Mouse (Mus musculus) bone marrow, adult 2 months (tissue): Measurements from ENCODE around the gene Tmprss9. TPM values are rescaled to one million over a fixed set of nuclear protein-coding genes. Genes with fewer than 3 reads are reported as not detected.

Experiments
- H3K27ac ChIP-seq: fragments of 200-500 bp; 2 replicates; pipeline ENCODE4 v1.5.1; 2012; ENCODE audit warnings: low read depth, mild to moderate bottlenecking, control low read depth, inconsistent platforms, low read length; ENCODE audit not compliant: control insufficient read depth, poor library complexity, insufficient read depth
- H3K4me1 ChIP-seq: fragments of 200-500 bp; 2 replicates; pipeline ENCODE4 v1.6.1; 2011; ENCODE audit warnings: low read length; ENCODE audit not compliant: control insufficient read depth, insufficient read depth
- H3K4me3 ChIP-seq: fragments of 200-500 bp; replicated peaks from 2 replicates; pipeline ENCODE3; 2011; ENCODE audit warnings: mild to moderate bottlenecking, low read depth, low read length, control low read depth; ENCODE audit not compliant: control insufficient read depth
- CTCF ChIP-seq: fragments of 200-500 bp; IDR thresholded peaks from 2 replicates; pipeline ENCODE4 v1.5.1; 2011; ENCODE audit warnings: low read length, control low read depth; ENCODE audit not compliant: control insufficient read depth, insufficient read depth
- POLR2A ChIP-seq: fragments of 200-500 bp; IDR thresholded peaks from 2 replicates; pipeline ENCODE4 v1.6.1; 2011; ENCODE audit warnings: low read depth, mild to moderate bottlenecking, control low read depth, low read length, borderline replicate concordance; ENCODE audit not compliant: control insufficient read depth
- WGBS: fragments of 180-500 bp; shearing (Covaris S2); methylation state at CpG from one replicate; pipeline ENCODE4 v1.1.7; 2018; 5-methylcytosine and 5-hydroxymethylcytosine counted together
- polyA plus RNA-seq: library from polyadenylated mRNA; stranded (reverse); fragments of >200 nt; gene quantifications from 2 replicates; pipeline ENCODE4 v1.2.4, GENCODE M21; 2011; ENCODE audit warnings: low replicate concordance; ENCODE audit not compliant: missing spikeins, insufficient read depth, insufficient read length

The Tmprss9 gene
- polyA plus RNA-seq, 1 experiment = not detected

DNA sequence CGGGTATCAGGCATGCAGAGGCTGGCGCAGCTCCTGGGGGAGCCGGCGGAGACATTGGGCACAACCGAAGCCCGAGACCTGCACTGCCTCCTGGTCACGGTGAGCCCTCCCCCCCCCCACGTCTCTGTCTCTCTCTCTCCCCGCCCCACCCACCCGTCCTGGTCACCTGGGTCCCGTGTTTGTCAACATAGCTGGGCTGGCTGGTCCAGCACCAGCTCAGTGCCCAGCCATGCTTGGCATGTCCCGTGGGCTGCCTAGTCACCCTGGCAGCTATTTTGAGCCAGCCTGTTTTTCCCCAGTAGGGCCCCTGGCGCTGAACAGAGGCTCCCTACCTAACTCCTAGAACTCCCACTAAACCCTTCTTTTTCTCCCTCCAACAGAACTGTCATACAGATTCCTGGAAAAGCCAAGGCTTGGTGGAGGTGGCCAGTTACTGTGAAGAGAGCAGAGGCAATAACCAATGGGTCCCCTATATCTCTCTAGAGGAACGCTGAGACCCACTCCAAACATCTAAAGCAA, 59.6 kb downstream of the Tmprss9 start:
- no peak overlapping the region for H3K27ac ChIP-seq
- peak overlapping the region; percentile 74 for H3K4me3 ChIP-seq
- peaks cover 9% of the 10 kb centered on the region for H3K4me1 ChIP-seq
- TF ChIP-seq CTCF (no peak), POLR2A (0 out of 2 replicates have a peak, but pooled peaks have one; percentile 5)
- 8% methylated on average over 14 of the region's 14 CpGs for WGBS

DNA sequence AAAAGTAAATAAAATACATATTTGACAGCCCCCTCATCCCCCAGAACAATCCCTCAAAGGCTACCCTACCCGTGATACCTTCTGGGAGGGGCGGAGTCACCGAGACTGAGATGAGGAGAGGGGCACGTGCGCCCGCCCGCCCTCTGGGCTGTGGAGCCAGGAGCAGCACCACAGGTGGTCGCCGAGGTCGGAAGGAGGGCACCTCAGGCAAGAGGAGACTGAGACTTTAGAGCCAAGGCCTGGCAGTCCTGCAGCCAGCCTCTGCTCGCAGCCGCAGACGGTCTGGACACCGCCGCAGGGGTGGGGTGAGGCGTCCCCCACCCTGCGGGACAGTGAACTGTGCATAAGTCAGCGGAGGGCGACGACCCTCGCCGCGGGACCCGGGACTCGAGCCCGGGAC, 60.0 kb downstream of the Tmprss9 start:
- TF ChIP-seq POLR2A (no peak), CTCF (no peak)
- H3K4me1 ChIP-seq = peaks cover 9% of the 10 kb centered on the region
- peak overlapping the region; percentile 26 for H3K4me3 ChIP-seq
- WGBS = 14% methylated on average over 26 of the region's 26 CpGs
- H3K27ac ChIP-seq = no peak overlapping the region

DNA sequence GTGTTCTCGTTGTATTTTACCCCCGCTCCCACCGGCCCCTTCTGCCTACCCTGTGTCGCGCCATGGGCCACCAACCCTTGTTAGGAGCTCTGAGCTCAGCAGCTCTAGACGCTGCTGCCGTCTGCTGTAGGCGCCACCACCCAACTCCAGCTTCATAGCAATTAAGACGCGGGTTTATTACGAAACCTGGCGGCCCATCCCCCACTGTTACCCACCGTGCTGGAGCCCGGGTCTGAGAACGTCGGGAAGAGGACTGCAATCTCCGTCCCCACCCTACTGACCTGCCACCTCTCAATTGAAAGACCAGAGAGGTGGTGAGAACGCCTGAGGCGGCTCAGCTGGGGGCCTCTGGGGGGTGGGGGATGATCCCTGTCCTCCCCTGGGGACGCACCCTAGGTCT, 60.6 kb downstream of the Tmprss9 start:
- TF ChIP-seq POLR2A = no peak
- no peak for TF ChIP-seq CTCF
- Histone ChIP-seq H3K4me1 (peaks cover 11% of the 10 kb centered on the region), H3K4me3 (peak overlapping the region; percentile 48), H3K27ac (peak overlapping the region; percentile 55)
- 3% methylated on average over 20 of the region's 20 CpGs for WGBS

DNA sequence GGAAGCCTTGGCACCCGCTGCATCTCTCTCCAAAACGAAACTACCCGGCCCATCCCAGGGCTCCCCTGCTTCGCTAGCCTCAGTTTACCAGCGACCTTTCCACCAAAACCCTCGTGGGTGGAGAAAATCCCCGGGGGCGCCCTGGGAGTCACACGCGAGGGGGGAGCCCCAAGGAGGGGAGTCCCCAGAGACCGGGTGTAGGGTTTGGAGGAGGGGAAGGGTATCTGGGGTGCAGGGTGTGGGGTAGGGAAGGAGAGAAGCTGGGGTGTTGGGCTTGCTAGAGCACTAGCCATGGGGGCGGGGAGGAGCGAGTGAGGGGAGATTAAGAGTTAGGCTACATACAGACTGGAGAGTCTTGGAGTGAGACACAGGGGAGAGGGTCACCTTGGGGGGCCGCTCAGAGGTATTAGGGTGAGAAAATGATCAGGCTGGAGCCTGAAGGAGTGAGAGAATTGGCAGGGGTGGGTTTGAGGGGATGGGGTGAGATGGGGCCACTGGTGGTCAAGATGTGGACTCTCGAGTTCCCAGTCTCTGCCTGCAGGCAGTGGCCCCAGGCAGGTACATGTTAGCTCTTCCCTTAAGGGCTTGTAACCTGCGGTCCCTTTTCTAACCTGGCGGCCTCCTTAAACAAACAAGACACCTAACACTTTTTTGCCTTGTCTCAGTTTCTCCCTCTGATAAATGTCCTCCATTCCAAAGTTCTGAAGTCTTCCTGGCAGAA, 61.2 kb downstream of the Tmprss9 start:
- WGBS = 2% methylated on average over 17 of the region's 17 CpGs
- Histone ChIP-seq H3K4me1 (peaks cover 12% of the 10 kb centered on the region), H3K4me3 (peak overlapping the region; percentile 77), H3K27ac (peak overlapping the region; percentile 55)
- TF ChIP-seq CTCF (no peak), POLR2A (no peak)

DNA sequence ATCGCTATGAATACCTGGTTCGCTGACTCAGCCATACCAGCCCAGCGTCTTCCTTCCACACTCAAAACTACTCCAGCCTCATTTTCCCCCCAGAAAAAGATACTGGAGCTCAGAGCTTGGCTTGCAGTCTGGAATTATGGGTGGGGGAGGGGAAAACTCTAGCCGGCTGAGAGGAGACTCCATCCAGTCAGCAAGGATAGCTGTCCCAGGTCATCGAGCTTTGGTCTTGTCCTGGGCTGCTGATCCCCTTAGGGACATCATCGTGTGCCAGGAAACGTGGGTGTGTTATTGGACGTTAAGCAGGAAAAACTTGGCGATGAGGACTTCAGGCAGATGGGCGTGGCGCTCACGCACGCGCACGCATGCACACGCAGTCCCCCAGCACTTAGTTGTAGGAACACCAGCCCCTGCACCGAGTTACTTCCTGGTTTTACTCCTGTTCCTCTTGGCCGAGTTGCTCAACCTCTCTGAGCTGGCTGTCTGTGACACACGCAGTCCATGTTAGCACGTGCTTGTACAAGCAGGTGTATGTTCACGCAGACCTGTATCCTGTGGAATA, 61.9 kb downstream of the Tmprss9 start:
- Histone ChIP-seq H3K27ac (peak overlapping the region; percentile 55), H3K4me1 (peaks cover 13% of the 10 kb centered on the region), H3K4me3 (peak overlapping the region; percentile 77)
- 0% methylated on average over 21 of the region's 21 CpGs for WGBS
- TF ChIP-seq POLR2A = peak; percentile 44; the same call in 1 of the 2 replicates
- TF ChIP-seq CTCF = no peak

DNA sequence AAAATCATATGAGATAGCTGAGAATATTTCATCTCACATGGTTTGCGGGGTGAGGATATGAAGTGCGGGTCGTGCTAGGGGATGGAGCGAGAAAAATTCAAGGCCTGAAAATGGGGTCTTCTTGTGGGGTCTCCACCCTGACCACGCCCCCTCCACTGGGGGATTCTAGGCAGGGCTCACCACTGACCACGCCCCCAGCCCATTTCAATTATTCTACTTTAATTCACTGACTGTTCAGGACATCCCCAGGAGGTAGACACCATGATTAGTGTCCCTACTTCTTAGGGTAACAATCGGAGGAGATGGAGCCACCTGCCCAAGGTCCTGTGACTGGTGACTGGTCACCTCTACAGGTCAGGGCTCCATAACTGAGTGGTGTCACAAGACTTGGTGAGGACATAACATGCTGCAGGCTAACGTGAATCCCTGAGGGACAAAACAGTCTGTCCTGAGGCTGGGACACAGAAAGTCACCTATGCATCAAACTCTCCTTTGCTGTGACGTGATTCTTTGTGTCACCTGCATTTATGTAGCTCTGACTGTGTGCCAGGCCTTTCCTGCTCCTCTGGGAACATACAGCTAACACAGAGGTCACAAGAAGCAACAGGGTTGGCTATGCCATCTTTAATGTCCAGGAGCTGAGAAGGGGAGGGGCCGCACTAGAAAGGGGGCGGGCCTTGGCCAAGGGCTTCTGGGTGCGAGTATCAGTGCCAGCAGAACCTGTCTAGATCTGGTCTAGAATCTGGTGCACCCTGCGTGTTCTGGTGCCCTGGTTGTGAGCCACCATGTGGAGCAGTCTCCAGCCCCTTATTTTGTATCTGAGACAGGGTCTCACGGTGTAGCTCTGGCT, 62.7 kb downstream of the Tmprss9 start:
- WGBS = 57% methylated on average over 14 of the region's 14 CpGs
- no peak overlapping the region for H3K4me3 ChIP-seq
- no peak overlapping the region; the same call in 1 of the 2 replicates for H3K27ac ChIP-seq
- no peak for TF ChIP-seq CTCF
- TF ChIP-seq POLR2A = no peak
- H3K4me1 ChIP-seq = peaks cover 13% of the 10 kb centered on the region

DNA sequence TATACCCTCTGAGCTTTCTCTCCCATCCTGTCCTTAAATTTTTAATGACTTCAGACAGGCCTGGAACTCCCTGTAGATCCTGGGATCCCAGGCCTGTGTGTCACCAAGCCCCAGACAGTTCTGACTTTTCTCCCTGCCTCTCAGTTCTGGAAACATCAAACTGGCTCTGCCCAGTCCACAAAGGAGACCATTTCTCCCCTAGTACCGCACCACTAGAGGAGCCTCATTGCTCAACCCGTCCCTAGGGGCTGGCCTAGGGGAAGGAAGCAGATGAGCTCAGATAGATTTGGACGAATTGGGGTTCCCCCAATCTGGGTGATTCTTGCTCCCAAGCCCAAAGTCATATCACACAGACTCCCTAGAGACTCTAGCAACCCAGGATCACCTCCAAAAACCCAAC, 63.6 kb downstream of the Tmprss9 start:
- H3K4me1 ChIP-seq = peaks cover 16% of the 10 kb centered on the region
- TF ChIP-seq POLR2A = no peak
- no peak for TF ChIP-seq CTCF
- no peak overlapping the region for H3K4me3 ChIP-seq
- WGBS = 4% methylated on average over 3 of the region's 3 CpGs
- H3K27ac ChIP-seq = no peak overlapping the region

DNA sequence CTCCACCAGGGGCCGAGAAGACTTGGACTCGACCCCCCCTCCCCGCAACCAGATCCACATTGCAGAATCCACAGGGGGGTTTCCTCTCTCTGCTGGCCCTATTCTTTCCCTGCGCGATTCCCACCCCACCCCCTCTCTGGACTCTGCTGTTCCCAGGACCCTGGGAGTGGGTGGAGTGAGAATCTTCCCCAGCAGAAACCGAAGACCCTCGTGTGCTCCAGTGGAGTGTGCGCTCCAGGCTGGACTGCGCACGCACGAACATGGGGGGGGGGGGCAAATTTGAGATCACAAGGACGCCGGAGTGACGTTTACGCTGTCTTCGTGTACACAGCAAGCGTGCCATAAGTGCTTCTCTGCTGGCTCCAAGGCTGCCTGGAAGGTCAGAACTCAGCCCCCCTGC, 64.0 kb downstream of the Tmprss9 start:
- Histone ChIP-seq H3K27ac (no peak overlapping the region), H3K4me1 (peaks cover 17% of the 10 kb centered on the region), H3K4me3 (no peak overlapping the region)
- 15% methylated on average over 17 of the region's 17 CpGs for WGBS
- TF ChIP-seq CTCF (no peak), POLR2A (no peak)
